Mouse (Mus musculus) embryo, embryonic 10 days (tissue): ENCODE results near the gene Chrna9.
"Not testable (repeated sequence)": the region's sequence is repeated elsewhere in the genome, so short reads cannot be mapped to it uniquely, and the experiment has no call there.

Experiments used
- DNase-seq: peaks from one replicate; pipeline ENCODE4 v3.0.0-alpha.2; 2015; ENCODE audit warnings: low spot score

The Chrna9 gene

GRCm38 (mm10) chr5:65959893-65960596 is 25.3 kb downstream of the Chrna9 start:
- no peak for DNase-seq

- DNase-seq: no peak
Measured at GRCm38 (mm10) chr5:65960597-65960950, 25.9 kb downstream of the Chrna9 start.

GRCm38 (mm10) chr5:65963291-65963690 is 28.6 kb downstream of the Chrna9 start:
- DNase-seq: no peak

GRCm38 (mm10) chr5:65965771-65966279 is 31.1 kb downstream of the Chrna9 start:
- no peak for DNase-seq

- no peak for DNase-seq
Measured at GRCm38 (mm10) chr5:65967091-65967490, 32.4 kb downstream of the Chrna9 start.

GRCm38 (mm10) chr5:65968004-65968403 is 33.3 kb downstream of the Chrna9 start:
- no peak for DNase-seq

- DNase-seq: no peak
Measured at GRCm38 (mm10) chr5:65973189-65973588, 38.5 kb downstream of the Chrna9 start.

GRCm38 (mm10) chr5:65975731-65976130 is 41.0 kb downstream of the Chrna9 start:
- DNase-seq: no peak

- no peak for DNase-seq
Measured at GRCm38 (mm10) chr5:65986426-65986825, 51.7 kb downstream of the Chrna9 start.

GRCm38 (mm10) chr5:65987004-65987403 is 52.3 kb downstream of the Chrna9 start:
- not testable (repeated sequence) for DNase-seq

GRCm38 (mm10) chr5:65991191-65991590 is 56.5 kb downstream of the Chrna9 start:
- DNase-seq: no peak

GRCm38 (mm10) chr5:65994643-65995042 is 59.9 kb downstream of the Chrna9 start:
- DNase-seq: no peak

GRCm38 (mm10) chr5:65997813-65998212 is 63.1 kb downstream of the Chrna9 start:
- no peak for DNase-seq

- DNase-seq: no peak
Measured at GRCm38 (mm10) chr5:65999106-65999505, 64.4 kb downstream of the Chrna9 start.

GRCm38 (mm10) chr5:66000074-66000473 is 65.4 kb downstream of the Chrna9 start:
- DNase-seq: no peak

- no peak for DNase-seq
Measured at GRCm38 (mm10) chr5:66000567-66001125, 65.9 kb downstream of the Chrna9 start.

- DNase-seq: no peak
Measured at GRCm38 (mm10) chr5:66001232-66001631, 66.5 kb downstream of the Chrna9 start.

- DNase-seq: no peak
Measured at GRCm38 (mm10) chr5:66004134-66004925, 69.6 kb downstream of the Chrna9 start, which contains the start of gene 9130230L23Rik. TSS of gene 9130230L23Rik (minus strand) at chr5:66004285.

GRCm38 (mm10) chr5:66005041-66005678 is 70.4 kb downstream of the Chrna9 start:
- DNase-seq: no peak

GRCm38 (mm10) chr5:66008245-66008967 is 73.7 kb downstream of the Chrna9 start:
- DNase-seq: no peak

- DNase-seq: no peak
Measured at GRCm38 (mm10) chr5:66013999-66014398, 79.3 kb downstream of the Chrna9 start.

GRCm38 (mm10) chr5:66014437-66014836 is 79.7 kb downstream of the Chrna9 start:
- DNase-seq: no peak
